Mouse (Mus musculus) limb, embryonic 15.5 days (tissue): ENCODE data around the gene Hspe1. TPM values are rescaled to one million over a fixed set of nuclear protein-coding genes. Genes with fewer than 3 reads are reported as not detected.
"Not testable (repeated sequence)": the region's sequence is repeated elsewhere in the genome, so short reads cannot be mapped to it uniquely, and the experiment has no call there.

ENCODE experiments used
- ATAC-seq: fragments of 200-750 bp; cut with Nextera tagmentation; 2 replicates; pipeline ENCODE4 v1.8.0; 2017; ENCODE audit warnings: low read depth, moderate TSS enrichment; ENCODE audit not compliant: insufficient number of reproducible peaks, low FRiP score, low TSS enrichment
- H3K27ac ChIP-seq: fragments of 300-500 bp; sonication (generic); 2 replicates; pipeline ENCODE4 v1.5.1; 2015; ENCODE audit warnings: moderate library complexity, mild to moderate bottlenecking, inconsistent platforms
- H3K27me3 ChIP-seq: fragments of 300-500 bp; sonication (generic); 2 replicates; pipeline ENCODE4 v1.6.1; 2015; ENCODE audit warnings: inconsistent platforms
- H3K36me3 ChIP-seq: fragments of 300-500 bp; sonication (generic); 2 replicates; pipeline ENCODE4 v1.6.1; 2015; ENCODE audit warnings: inconsistent platforms
- H3K4me1 ChIP-seq: fragments of 300-500 bp; sonication (generic); 2 replicates; pipeline ENCODE4 v1.6.1; 2015; ENCODE audit warnings: inconsistent platforms
- H3K4me2 ChIP-seq: fragments of 300-500 bp; sonication (generic); 2 replicates; pipeline ENCODE4 v1.6.1; 2015; ENCODE audit warnings: mild to moderate bottlenecking, inconsistent platforms
- H3K4me3 ChIP-seq: fragments of 300-500 bp; sonication (generic); 2 replicates; pipeline ENCODE4 v1.5.1; 2015; ENCODE audit warnings: mild to moderate bottlenecking, inconsistent platforms
- H3K9ac ChIP-seq: fragments of 300-500 bp; sonication (generic); 2 replicates; pipeline ENCODE4 v1.6.1; 2015; ENCODE audit warnings: inconsistent platforms
- H3K9me3 ChIP-seq: fragments of 300-500 bp; sonication (generic); 2 replicates; pipeline ENCODE4 v1.6.1; 2016; ENCODE audit warnings: inconsistent platforms
- WGBS: fragments of 180-500 bp; shearing (Covaris S2); methylation state at CpG from one replicate; pipeline ENCODE4 v1.1.7; 2015; 5-methylcytosine and 5-hydroxymethylcytosine counted together
- polyA plus RNA-seq: library from polyadenylated mRNA; unstranded; fragments of >200 nt; fragmentation: Nextera tagmentation; extraction: Ambion mirVana; gene quantifications from 2 replicates; pipeline ENCODE4 v1.2.1, GENCODE M21; 2015

Hspe1 gene
- polyA plus RNA-seq, 1 experiment from 2014 or later: 321 TPM

- H3K27me3 ChIP-seq, H3K4me2 ChIP-seq, H3K4me3 ChIP-seq, H3K27ac ChIP-seq, ATAC-seq, H3K36me3 ChIP-seq, H3K9me3 ChIP-seq, H3K9ac ChIP-seq, H3K4me1 ChIP-seq: not testable (repeated sequence)
- 75% methylated on average over 2 of the region's 3 CpGs for WGBS
Measured at GRCm38 (mm10) chr1:55058383-55058782, 29.5 kb upstream of the Hspe1 start.

GRCm38 (mm10) chr1:55061099-55061498 lies 26.8 kb upstream of the Hspe1 start:
- no peak for ATAC-seq
- Histone ChIP-seq H3K4me1 (no peaks in the 10 kb centered on the region), H3K9ac (no peak overlapping the region), H3K27ac (no peak overlapping the region), H3K36me3 (peaks cover 26% of the 10 kb centered on the region), H3K4me3 (no peak overlapping the region), H3K9me3 (no peaks in the 10 kb centered on the region), H3K4me2 (no peak overlapping the region), H3K27me3 (no peaks in the 10 kb centered on the region)
- 83% methylated on average over 5 of the region's 5 CpGs for WGBS

GRCm38 (mm10) chr1:55061772-55062171 lies 26.2 kb upstream of the Hspe1 start:
- H3K9me3 ChIP-seq: no peaks in the 10 kb centered on the region
- WGBS: 89% methylated on average over 4 of the region's 4 CpGs
- H3K4me2 ChIP-seq: no peak overlapping the region
- no peak overlapping the region for H3K4me3 ChIP-seq
- no peaks in the 10 kb centered on the region for H3K27me3 ChIP-seq
- no peak for ATAC-seq
- no peaks in the 10 kb centered on the region for H3K4me1 ChIP-seq
- H3K36me3 ChIP-seq: peaks cover 31% of the 10 kb centered on the region
- H3K27ac ChIP-seq: no peak overlapping the region
- no peak overlapping the region for H3K9ac ChIP-seq

GRCm38 (mm10) chr1:55072328-55072727 lies 15.6 kb upstream of the Hspe1 start:
- not testable (repeated sequence) for H3K27ac ChIP-seq, H3K4me1 ChIP-seq, H3K4me3 ChIP-seq, H3K9ac ChIP-seq, H3K9me3 ChIP-seq, ATAC-seq, H3K4me2 ChIP-seq, H3K27me3 ChIP-seq
- peaks cover 44% of the 10 kb centered on the region for H3K36me3 ChIP-seq

GRCm38 (mm10) chr1:55074757-55075156 lies 13.2 kb upstream of the Hspe1 start:
- Histone ChIP-seq H3K36me3 (peaks cover 45% of the 10 kb centered on the region), H3K27ac (no peak overlapping the region), H3K4me3 (no peak overlapping the region), H3K9ac (no peak overlapping the region), H3K4me1 (no peaks in the 10 kb centered on the region), H3K27me3 (no peaks in the 10 kb centered on the region), H3K4me2 (no peak overlapping the region), H3K9me3 (no peaks in the 10 kb centered on the region)
- 49% methylated on average over 2 of the region's 2 CpGs for WGBS
- ATAC-seq: no peak

GRCm38 (mm10) chr1:55075652-55076394 lies 12.1 kb upstream of the Hspe1 start:
- whole genome bisulfite sequencing: 68% methylated on average over 5 of the region's 5 CpGs
- H3K36me3 ChIP-seq: peaks cover 50% of the 10 kb centered on the region

GRCm38 (mm10) chr1:55076395-55076743 lies 11.6 kb upstream of the Hspe1 start:
- ATAC-seq: no peak
- H3K9ac ChIP-seq: no peak overlapping the region
- no peaks in the 10 kb centered on the region for H3K27me3 ChIP-seq
- H3K4me1 ChIP-seq: no peaks in the 10 kb centered on the region
- peaks cover 52% of the 10 kb centered on the region for H3K36me3 ChIP-seq
- no peak overlapping the region for H3K4me3 ChIP-seq
- no peak overlapping the region for H3K27ac ChIP-seq
- no peaks in the 10 kb centered on the region for H3K9me3 ChIP-seq
- no peak overlapping the region for H3K4me2 ChIP-seq

More at GRCm38 (mm10) chr1:55075652-55076394, 12.1 kb upstream of the Hspe1 start:
- no peaks in the 10 kb centered on the region for H3K4me1 ChIP-seq
- H3K27me3 ChIP-seq: no peaks in the 10 kb centered on the region
- H3K4me2 ChIP-seq: no peak overlapping the region
- H3K9me3 ChIP-seq: no peaks in the 10 kb centered on the region
- ATAC-seq: no peak
- H3K4me3 ChIP-seq: no peak overlapping the region
- no peak overlapping the region for H3K27ac ChIP-seq
- no peak overlapping the region for H3K9ac ChIP-seq

- H3K36me3 ChIP-seq: peaks cover 52% of the 10 kb centered on the region
Measured at GRCm38 (mm10) chr1:55076849-55077516, 10.9 kb upstream of the Hspe1 start.

GRCm38 (mm10) chr1:55079677-55080076 lies 8.3 kb upstream of the Hspe1 start:
- no peaks in the 10 kb centered on the region for H3K4me1 ChIP-seq
- no peaks in the 10 kb centered on the region for H3K27me3 ChIP-seq
- no peak overlapping the region for H3K4me2 ChIP-seq
- H3K9ac ChIP-seq: no peak overlapping the region
- no peak for ATAC-seq
- WGBS: 90% methylated on average over 4 of the region's 4 CpGs
- H3K36me3 ChIP-seq: peaks cover 73% of the 10 kb centered on the region
- H3K27ac ChIP-seq: no peak overlapping the region
- no peak overlapping the region for H3K4me3 ChIP-seq
- H3K9me3 ChIP-seq: no peaks in the 10 kb centered on the region

More at GRCm38 (mm10) chr1:55076849-55077516, 10.9 kb upstream of the Hspe1 start:
- H3K4me3 ChIP-seq: no peak overlapping the region
- WGBS: 86% methylated on average over 2 of the region's 2 CpGs
- H3K27me3 ChIP-seq: no peaks in the 10 kb centered on the region
- no peak overlapping the region for H3K4me2 ChIP-seq
- no peak overlapping the region for H3K27ac ChIP-seq
- ATAC-seq: no peak
- H3K9me3 ChIP-seq: no peaks in the 10 kb centered on the region
- H3K9ac ChIP-seq: no peak overlapping the region
- no peaks in the 10 kb centered on the region for H3K4me1 ChIP-seq

GRCm38 (mm10) chr1:55082106-55082505 lies 5.8 kb upstream of the Hspe1 start:
- H3K4me2 ChIP-seq: no peak overlapping the region
- H3K27ac ChIP-seq: no peak overlapping the region
- H3K36me3 ChIP-seq: peaks cover 73% of the 10 kb centered on the region
- WGBS: 78% methylated on average over 1 of the region's 1 CpGs
- no peaks in the 10 kb centered on the region for H3K9me3 ChIP-seq
- no peak overlapping the region for H3K9ac ChIP-seq
- peaks cover 11% of the 10 kb centered on the region; the same call in 1 of the 2 replicates for H3K4me1 ChIP-seq
- no peak for ATAC-seq
- H3K4me3 ChIP-seq: no peak overlapping the region
- no peaks in the 10 kb centered on the region for H3K27me3 ChIP-seq

GRCm38 (mm10) chr1:55085781-55086366 lies 2.1 kb upstream of the Hspe1 start:
- Histone ChIP-seq H3K27ac (no peak overlapping the region), H3K27me3 (no peaks in the 10 kb centered on the region), H3K4me1 (peaks cover 22% of the 10 kb centered on the region), H3K9me3 (no peaks in the 10 kb centered on the region), H3K9ac (no peak overlapping the region), H3K4me2 (peak overlapping the region; percentile 57), H3K4me3 (peak overlapping the region; percentile 99; the same call in 1 of the 2 replicates), H3K36me3 (peaks cover 44% of the 10 kb centered on the region)
- no peak for ATAC-seq
- 47% methylated on average over 7 of the region's 7 CpGs for WGBS

- H3K4me1 ChIP-seq: peaks cover 22% of the 10 kb centered on the region
- ATAC-seq: no peak
- peak overlapping the region; percentile 99 for H3K4me3 ChIP-seq
- peak overlapping the region; percentile 96 for H3K27ac ChIP-seq
- peak overlapping the region; percentile 97 for H3K9ac ChIP-seq
- H3K27me3 ChIP-seq: no peaks in the 10 kb centered on the region
- H3K9me3 ChIP-seq: no peaks in the 10 kb centered on the region
- peak overlapping the region; percentile 57 for H3K4me2 ChIP-seq
- 1% methylated on average over 13 of the region's 13 CpGs for WGBS
- peaks cover 41% of the 10 kb centered on the region for H3K36me3 ChIP-seq
Measured at GRCm38 (mm10) chr1:55086868-55087400, 998 bp upstream of the Hspe1 start.
